Mouse (Mus musculus): ENCODE data around the gene Mob3a. TPM values are rescaled to one million over a fixed set of nuclear protein-coding genes. Genes with fewer than 3 reads are reported as not detected.

Gene Mob3a
- total and polyA plus RNA-seq, 3 experiments: 7.4 to 13.6 (median 7.6) TPM

DNA sequence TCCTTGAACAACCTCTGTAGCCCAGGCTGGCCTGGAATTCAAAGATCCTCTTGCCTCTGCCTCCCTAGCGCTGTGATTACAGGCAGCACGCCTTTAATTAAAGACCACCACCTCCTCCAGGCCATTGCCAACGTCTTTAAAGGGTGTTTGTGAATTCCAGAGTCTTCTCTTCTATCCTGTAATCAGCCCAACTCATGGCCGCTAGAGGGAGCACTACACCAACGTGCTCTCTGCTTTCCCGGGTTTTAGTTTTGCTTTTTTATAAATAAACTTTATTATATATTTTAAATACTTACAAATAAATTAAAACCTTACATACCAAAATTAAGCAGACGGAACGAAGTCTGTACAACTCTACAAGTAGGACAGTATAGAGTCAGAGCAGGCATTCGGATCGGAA, 42.6 kb downstream of the Mob3a start:
- Histone ChIP-seq H3K36me3 (ENCODE audit: control insufficient read depth, insufficient read depth, low read length) (no peaks in the 10 kb centered on the region), H3K4me1 (ENCODE audit: control insufficient read depth, insufficient read depth, low read length) (peaks cover 16% of the 10 kb centered on the region), H3K9ac (ENCODE audit: low read depth, low read length) (peak overlapping the region; percentile 59), H3K27me3 (ENCODE audit: control insufficient read depth, insufficient read depth, low read length) (no peaks in the 10 kb centered on the region), H3K27ac (peak overlapping the region; percentile 33; the same call in 1 of the 2 replicates), H3K79me2 (replicated peaks; ENCODE audit: control insufficient read depth, insufficient read depth, low read length) (no peaks in the 10 kb centered on the region; the same call in 1 of the 2 replicates), H3K4me3 (peak overlapping the region; percentile 42)
- intact Hi-C loops (cut with DNase I): loop anchor here (1.0 to 2.0 kb wide), 3 partner anchors 16 to 80 kb away; no protein-coding TSS in a partner anchor
- DNase-seq: peak; percentile 73 to 79
- TF ChIP-seq POLR2A (IDR thresholded peaks at IDR 0.05; ENCODE audit: insufficient read depth, low read depth, low read length): no peak
- 0 out of 2 replicates have a peak, but pooled peaks have one; percentile 39 for TF ChIP-seq EP300 (IDR thresholded peaks at IDR 0.05; ENCODE audit: insufficient read depth, low read depth, low read length)
- TF ChIP-seq CTCF (IDR thresholded peaks at IDR 0.05): peak; percentile 92
- WGBS: 7% methylated on average over 10 of the region's 10 CpGs

DNA sequence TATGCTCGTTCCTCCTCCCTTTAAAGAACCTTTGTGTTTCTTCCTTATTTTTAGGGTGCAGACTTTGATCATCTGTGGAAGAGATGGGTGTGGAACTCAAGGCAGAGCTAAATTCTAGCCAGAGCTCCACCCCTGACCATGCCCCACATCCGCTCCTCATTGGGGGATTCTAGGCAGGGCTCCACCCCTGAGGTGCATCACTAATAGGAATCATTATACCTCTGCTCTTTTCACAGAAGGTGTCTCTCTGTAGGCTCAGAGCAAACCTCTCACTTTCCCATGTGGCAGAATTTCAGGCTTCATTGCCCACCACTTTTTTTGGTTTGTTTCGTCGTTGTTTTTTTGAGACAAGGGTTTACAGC, 43.0 kb downstream of the Mob3a start:
- H3K4me3 ChIP-seq: no peak overlapping the region
- intact Hi-C loops (cut with DNase I): loop anchor here (1.0 to 2.0 kb wide), 3 partner anchors 16 to 80 kb away; no protein-coding TSS in a partner anchor
- WGBS: 69% methylated on average over 4 of the region's 4 CpGs

DNA sequence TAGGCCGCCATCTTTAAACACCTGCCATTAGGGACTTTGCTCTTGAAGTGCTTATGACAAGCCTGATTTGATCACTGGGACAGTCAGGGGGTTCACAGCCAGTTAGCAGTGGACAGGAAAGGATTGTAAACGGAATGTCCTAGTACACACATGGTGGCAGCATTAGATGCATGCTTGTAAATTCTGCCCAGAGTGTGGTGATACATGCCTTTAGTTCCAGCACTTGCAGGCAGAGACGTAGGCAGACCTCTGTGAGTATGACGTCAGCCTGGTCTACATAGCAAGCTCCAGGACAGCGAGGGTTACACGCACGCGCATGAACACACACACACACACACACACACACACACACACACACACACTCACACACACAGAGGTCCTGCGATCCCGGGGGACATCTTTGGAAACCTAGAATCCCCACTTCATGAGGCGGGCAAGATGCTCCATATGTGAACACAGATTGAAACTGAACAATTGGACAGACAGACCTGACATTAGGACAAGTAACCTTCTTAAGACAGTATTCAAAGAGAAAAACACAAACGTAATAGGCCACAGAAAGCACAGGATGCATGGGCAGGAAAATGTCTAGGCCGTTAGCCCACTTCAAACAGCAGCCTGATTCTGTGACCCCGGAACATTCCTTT, 43.5 kb downstream of the Mob3a start:
- TF ChIP-seq EP300 (IDR thresholded peaks at IDR 0.05; ENCODE audit: insufficient read depth, low read depth, low read length) (no peak), CTCF (IDR thresholded peaks at IDR 0.05) (no peak), POLR2A (IDR thresholded peaks at IDR 0.05; ENCODE audit: insufficient read depth, low read depth, low read length) (no peak)
- Histone ChIP-seq H3K27me3 (ENCODE audit: control insufficient read depth, insufficient read depth, low read length) (no peaks in the 10 kb centered on the region), H3K79me2 (replicated peaks; ENCODE audit: control insufficient read depth, insufficient read depth, low read length) (no peaks in the 10 kb centered on the region; the same call in 1 of the 2 replicates), H3K4me1 (ENCODE audit: control insufficient read depth, insufficient read depth, low read length) (peaks cover 10% of the 10 kb centered on the region), H3K4me3 (no peak overlapping the region), H3K27ac (no peak overlapping the region), H3K9ac (ENCODE audit: low read depth, low read length) (no peak overlapping the region), H3K36me3 (ENCODE audit: control insufficient read depth, insufficient read depth, low read length) (no peaks in the 10 kb centered on the region)
- 88% methylated on average over 14 of the region's 14 CpGs for WGBS
- DNase-seq: no peak
- intact Hi-C loops (cut with DNase I): loop anchor here (2.0 kb wide), 2 partner anchors 16 to 80 kb away; no protein-coding TSS in a partner anchor

More for the DNA sequence above, 43.0 kb downstream of the Mob3a start:
- TF ChIP-seq POLR2A (IDR thresholded peaks at IDR 0.05; ENCODE audit: insufficient read depth, low read depth, low read length) (no peak), EP300 (IDR thresholded peaks at IDR 0.05; ENCODE audit: insufficient read depth, low read depth, low read length) (no peak), CTCF (IDR thresholded peaks at IDR 0.05) (no peak)
- peaks cover 13% of the 10 kb centered on the region for H3K4me1 ChIP-seq (ENCODE audit: control insufficient read depth, insufficient read depth, low read length)
- peak overlapping the region; percentile 59 for H3K9ac ChIP-seq (ENCODE audit: low read depth, low read length)
- H3K79me2 ChIP-seq (replicated peaks; ENCODE audit: control insufficient read depth, insufficient read depth, low read length): no peaks in the 10 kb centered on the region; the same call in 1 of the 2 replicates
- H3K27me3 ChIP-seq (ENCODE audit: control insufficient read depth, insufficient read depth, low read length): no peaks in the 10 kb centered on the region
- H3K36me3 ChIP-seq (ENCODE audit: control insufficient read depth, insufficient read depth, low read length): no peaks in the 10 kb centered on the region
- DNase-seq: peak in 1 of 2 experiments; percentile 39
- H3K27ac ChIP-seq: no peak overlapping the region

DNA sequence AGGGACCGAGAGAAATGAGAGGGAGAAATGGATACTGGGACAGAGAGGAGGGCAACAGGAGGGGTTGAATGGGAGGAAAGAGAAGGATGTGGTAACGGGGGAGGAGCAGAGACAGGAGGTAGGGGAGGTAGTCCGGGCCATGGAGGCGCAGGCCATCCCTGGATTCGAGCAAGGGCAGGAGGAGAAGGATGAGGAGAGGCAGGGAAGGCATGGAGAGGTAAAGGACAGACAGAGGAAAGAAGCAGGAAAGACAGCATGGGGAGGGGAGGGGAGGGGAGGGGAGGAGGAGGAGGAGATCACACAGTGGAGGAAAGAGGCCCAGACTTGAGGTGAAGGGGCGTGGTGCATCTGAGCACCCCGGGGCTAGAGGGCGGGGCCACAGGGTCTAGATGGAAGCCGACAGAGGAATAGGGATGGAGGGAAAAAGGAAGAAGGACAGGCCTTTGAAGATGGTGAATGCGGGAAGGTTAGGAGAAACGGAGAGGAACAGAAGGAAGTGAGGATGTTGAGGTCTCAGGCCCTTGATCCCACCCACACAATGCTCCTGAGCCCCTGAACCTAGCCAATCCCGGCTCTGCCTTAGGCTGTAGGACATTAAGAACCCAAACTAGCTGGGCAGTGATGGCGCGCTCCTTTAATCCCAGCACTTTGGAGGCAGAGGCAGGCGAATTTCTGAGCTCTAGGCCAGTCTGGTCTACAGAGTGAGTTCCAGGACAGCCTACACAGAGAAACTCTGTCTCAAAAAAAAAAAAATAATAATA, 44.7 kb downstream of the Mob3a start, which contains the start of gene Btbd2:
Btbd2 (minus strand) TSS at position 209 of the 761 bp plus-strand sequence.
- H3K27me3 ChIP-seq (ENCODE audit: control insufficient read depth, insufficient read depth, low read length): no peaks in the 10 kb centered on the region
- no peak for DNase-seq
- H3K9ac ChIP-seq (ENCODE audit: low read depth, low read length): peak within 1 kb of the TSS; percentile 94
- peak within 1 kb of the TSS; percentile 81 for H3K27ac ChIP-seq
- 37% methylated on average over 15 of the region's 15 CpGs for WGBS
- H3K36me3 ChIP-seq (ENCODE audit: control insufficient read depth, insufficient read depth, low read length): no peaks in the 10 kb centered on the region
- no peaks in the 10 kb centered on the region; the same call in 1 of the 2 replicates for H3K79me2 ChIP-seq (replicated peaks; ENCODE audit: control insufficient read depth, insufficient read depth, low read length)
- H3K4me1 ChIP-seq (ENCODE audit: control insufficient read depth, insufficient read depth, low read length): peaks cover 10% of the 10 kb centered on the region
- intact Hi-C loops (cut with DNase I): no loop called here
- TF ChIP-seq EP300 (IDR thresholded peaks at IDR 0.05; ENCODE audit: insufficient read depth, low read depth, low read length) (no peak), POLR2A (IDR thresholded peaks at IDR 0.05; ENCODE audit: insufficient read depth, low read depth, low read length) (no peak), CTCF (IDR thresholded peaks at IDR 0.05) (no peak)
- peak within 1 kb of the TSS; percentile 73 for H3K4me3 ChIP-seq

DNA sequence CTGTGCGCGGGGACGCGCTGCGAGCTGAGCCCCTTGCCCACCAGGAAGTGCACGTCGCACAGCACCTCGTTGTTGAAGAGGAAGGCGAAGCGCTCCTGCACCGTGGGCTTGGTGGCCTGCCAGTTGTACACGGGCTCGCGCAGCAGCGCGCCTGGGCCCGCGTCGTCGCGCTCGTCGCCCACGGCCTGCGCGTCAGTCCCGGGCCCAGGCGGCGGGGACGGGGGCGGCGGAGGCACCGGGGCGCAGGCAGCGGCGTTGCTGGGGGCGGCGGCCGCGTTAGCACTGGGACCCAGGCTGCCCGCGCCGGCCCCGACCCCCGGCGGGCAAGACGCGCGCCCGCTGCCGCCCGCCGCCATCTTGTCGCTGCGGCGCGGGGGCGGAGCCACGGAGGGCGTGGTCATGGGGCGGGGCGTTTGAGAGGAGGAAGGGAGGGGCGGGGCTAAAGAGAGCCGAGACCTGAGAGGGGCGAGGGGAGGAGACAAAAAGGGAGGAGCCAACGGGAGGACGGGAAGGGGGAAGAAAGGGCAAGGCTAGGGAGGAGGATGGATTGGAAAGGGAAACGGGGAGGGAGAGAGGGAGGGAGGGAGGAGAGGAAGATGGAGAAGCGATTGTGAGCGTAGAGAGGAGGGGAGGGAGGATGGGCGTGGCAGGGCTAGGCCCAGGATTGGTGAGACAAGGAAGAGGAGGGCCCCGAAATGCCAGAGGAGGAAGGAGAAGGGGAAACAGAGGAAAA, 45.5 kb downstream of the Mob3a start:
- H3K36me3 ChIP-seq (ENCODE audit: control insufficient read depth, insufficient read depth, low read length): no peaks in the 10 kb centered on the region
- peak overlapping the region; percentile 94 for H3K9ac ChIP-seq (ENCODE audit: low read depth, low read length)
- DNase-seq: peak; percentile 95 to 97
- whole genome bisulfite sequencing: under 1% methylated on average over 70 of the region's 72 CpGs
- intact Hi-C loops (cut with DNase I): no loop called here
- H3K79me2 ChIP-seq (replicated peaks; ENCODE audit: control insufficient read depth, insufficient read depth, low read length): no peaks in the 10 kb centered on the region; the same call in 1 of the 2 replicates
- no peaks in the 10 kb centered on the region for H3K27me3 ChIP-seq (ENCODE audit: control insufficient read depth, insufficient read depth, low read length)
- H3K4me1 ChIP-seq (ENCODE audit: control insufficient read depth, insufficient read depth, low read length): peaks cover 10% of the 10 kb centered on the region
- H3K27ac ChIP-seq: peak overlapping the region; percentile 81
- TF ChIP-seq EP300 (IDR thresholded peaks at IDR 0.05; ENCODE audit: insufficient read depth, low read depth, low read length) (peak; percentile 70; the same call in 1 of the 2 replicates), CTCF (IDR thresholded peaks at IDR 0.05) (no peak), POLR2A (IDR thresholded peaks at IDR 0.05; ENCODE audit: insufficient read depth, low read depth, low read length) (peak; percentile 69)
- H3K4me3 ChIP-seq: peak overlapping the region; percentile 73
